Mouse (Mus musculus): ENCODE data around the gene Ephx1.

The Ephx1 gene

GRCm38 (mm10) chr1:180934467-180935419, 86.0 kb downstream of the Ephx1 start, which contains the start of gene Lefty1:
Lefty1 (plus strand) TSS chr1:180935022.
- TF ChIP-seq GATA4 (IDR thresholded peaks at IDR 0.05; ENCODE audit: insufficient replicate concordance, low read length) = no peak

- TF ChIP-seq GATA4 (IDR thresholded peaks at IDR 0.05; ENCODE audit: insufficient replicate concordance, low read length) = no peak
These were observed 87.0 kb downstream of the Ephx1 start for GRCm38 (mm10) chr1:180933659-180934058.

- no peak for TF ChIP-seq GATA4 (IDR thresholded peaks at IDR 0.05; ENCODE audit: insufficient replicate concordance, low read length)
These were observed 89.6 kb downstream of the Ephx1 start for GRCm38 (mm10) chr1:180931106-180931505.

- TF ChIP-seq GATA4 (IDR thresholded peaks at IDR 0.05; ENCODE audit: insufficient replicate concordance, low read length) = no peak
These were observed 91.1 kb downstream of the Ephx1 start for GRCm38 (mm10) chr1:180929599-180929998.

GRCm38 (mm10) chr1:180926286-180926685, 94.4 kb downstream of the Ephx1 start:
- no peak for TF ChIP-seq GATA4 (IDR thresholded peaks at IDR 0.05; ENCODE audit: insufficient replicate concordance, low read length)

All from liver, adult (tissue).